Mouse (Mus musculus): ENCODE results near the gene Btbd11.
A peak's percentile ranks its signal among the peaks of the same experiment; 100 is the strongest.

DNA sequence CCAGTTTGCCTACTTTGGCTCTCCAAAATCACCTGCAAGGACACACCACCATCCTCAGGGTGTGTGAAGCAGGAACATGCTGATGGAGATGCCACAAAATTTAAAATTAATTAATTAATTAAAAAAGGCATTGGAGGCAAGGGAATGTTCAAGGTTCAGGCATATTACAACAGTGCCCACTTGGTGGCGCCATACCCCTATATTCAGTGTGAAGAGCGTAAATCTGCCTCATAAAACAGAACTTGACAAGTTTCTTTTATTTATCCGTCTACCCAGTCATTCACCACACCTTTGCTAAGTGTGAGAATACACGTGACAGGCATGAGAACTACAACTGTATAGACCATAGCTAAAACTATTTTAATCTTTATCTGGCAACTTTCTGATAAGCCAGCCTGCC, 292.0 kb downstream of the Btbd11 start:
- TF ChIP-seq CTCF (conservative IDR thresholded peaks at IDR 0.05; ENCODE audit: low read length) (peak; percentile 68), POU5F1 (IDR thresholded peaks at IDR 0.05; ENCODE audit: borderline replicate concordance, low read length) (no peak)

Data from E14TG2a.4 (cell line).